Mouse (Mus musculus) megakaryocyte, embryonic 14.5 days (primary cell): ENCODE results near the gene Polr3f.

Experiments
- FLI1 ChIP-seq: IDR thresholded peaks from 2 replicates; pipeline ENCODE4 v1.6.1; 2012; ENCODE audit warnings: low read length, inconsistent platforms, mixed read lengths
- GATA1 ChIP-seq: IDR thresholded peaks from 3 replicates; pipeline ENCODE4 v1.6.1; 2012; ENCODE audit warnings: mixed read lengths, low read length, inconsistent platforms, borderline replicate concordance

DNA sequence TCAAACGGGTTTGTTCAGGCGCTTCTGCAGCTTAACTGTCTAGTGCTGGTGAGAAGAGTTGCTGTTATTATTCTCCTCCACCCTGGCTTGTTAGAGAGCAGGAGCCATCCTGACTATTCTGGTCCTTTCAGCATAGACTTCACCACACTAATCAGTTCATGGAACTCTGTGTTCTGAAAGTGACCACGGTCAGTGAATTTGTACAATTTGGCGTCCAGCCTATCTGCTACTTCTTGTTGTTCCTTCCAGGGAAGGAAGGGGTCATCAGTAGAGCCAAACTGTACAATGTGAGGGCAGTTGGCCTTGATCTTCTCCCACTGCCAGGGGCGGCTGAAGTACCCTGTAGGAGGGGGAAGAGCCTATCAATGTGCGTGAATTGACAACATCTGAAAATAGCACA lies 16.2 kb downstream of the Polr3f start:
- TF ChIP-seq GATA1 (no peak), FLI1 (no peak)
